Mouse (Mus musculus) stomach, postnatal 0 days (tissue): ENCODE measurements around the gene Mrc2. TPM values are rescaled to one million over a fixed set of nuclear protein-coding genes. Genes with fewer than 3 reads are reported as not detected.

Experiments used
- ATAC-seq: fragments of 200-750 bp; cut with Nextera tagmentation; 2 replicates; pipeline ENCODE4 v1.8.0; 2017; ENCODE audit not compliant: low FRiP score, low TSS enrichment
- DNase-seq: peaks from one replicate; pipeline ENCODE4 v3.0.0-alpha.2; 2016; ENCODE audit warnings: low spot score
- H3K27ac ChIP-seq: fragments of 300-500 bp; sonication (generic); replicated peaks from 2 replicates; pipeline ENCODE4 v1.5.1; 2014; ENCODE audit warnings: mild to moderate bottlenecking, control low read depth
- H3K27me3 ChIP-seq: fragments of 300-500 bp; sonication (generic); 2 replicates; pipeline ENCODE4 v1.6.1; 2014; ENCODE audit warnings: low read length; ENCODE audit not compliant: control insufficient read depth, insufficient read depth
- H3K36me3 ChIP-seq: fragments of 300-500 bp; sonication (generic); 2 replicates; pipeline ENCODE4 v1.6.1; 2014; ENCODE audit warnings: low read length, mixed read lengths; ENCODE audit not compliant: control insufficient read depth, insufficient read depth
- H3K4me1 ChIP-seq: fragments of 300-500 bp; sonication (generic); replicated peaks from 2 replicates; pipeline ENCODE4 v1.6.1; 2014; ENCODE audit warnings: antibody characterized with exemption; ENCODE audit not compliant: control insufficient read depth, insufficient read depth
- H3K4me2 ChIP-seq: fragments of 300-500 bp; sonication (generic); replicated peaks from 2 replicates; pipeline ENCODE4 v1.6.1; 2014; ENCODE audit warnings: low read depth, mild to moderate bottlenecking, control low read depth, moderate library complexity
- H3K4me3 ChIP-seq: fragments of 300-500 bp; sonication (generic); 2 replicates; pipeline ENCODE4 v1.5.1; 2014; ENCODE audit warnings: low read depth, low read length, control low read depth
- H3K9ac ChIP-seq: fragments of 300-500 bp; sonication (generic); 2 replicates; pipeline ENCODE4 v1.6.1; 2014; ENCODE audit warnings: mild to moderate bottlenecking, low read length, control low read depth, mixed read lengths
- H3K9me3 ChIP-seq: fragments of 300-500 bp; sonication (generic); 2 replicates; pipeline ENCODE4 v1.6.1; 2016; ENCODE audit warnings: low read length; ENCODE audit not compliant: control insufficient read depth
- CTCF ChIP-seq: IDR thresholded peaks from 2 replicates; pipeline ENCODE4 v1.5.1; 2016; ENCODE audit warnings: antibody characterized with exemption, low read depth, mild to moderate bottlenecking, moderate library complexity
- EP300 ChIP-seq: optimal IDR thresholded peaks from 2 replicates; pipeline ENCODE3; 2016; ENCODE audit warnings: antibody characterized with exemption
- WGBS: fragments of 180-500 bp; shearing (Covaris S2); extraction: QIAGEN DNeasy Blood & Tissue Kit; methylation state at CpG from one replicate; pipeline ENCODE4 v1.1.7; 2014; 5-methylcytosine and 5-hydroxymethylcytosine counted together
- polyA plus RNA-seq: library from polyadenylated mRNA; unstranded; fragments of >200 nt; fragmentation: Nextera tagmentation; extraction: Ambion mirVana; gene quantifications from 2 replicates; pipeline ENCODE4 v1.2.1, GENCODE M21; 2015

Mrc2 gene
- polyA plus RNA-seq, 1 experiment from 2014 or later: 2.9 TPM

- H3K36me3 ChIP-seq: no peaks in the 10 kb centered on the region
- WGBS: 64% methylated on average over 8 of the region's 8 CpGs
- H3K4me1 ChIP-seq: no peaks in the 10 kb centered on the region
- peak; percentile 67 for DNase-seq
- no peaks in the 10 kb centered on the region for H3K9me3 ChIP-seq
- ATAC-seq: no peak; the same call in 1 of the 2 replicates
- no peak overlapping the region for H3K4me3 ChIP-seq
- no peak overlapping the region for H3K9ac ChIP-seq
- H3K27me3 ChIP-seq: no peaks in the 10 kb centered on the region
- no peak overlapping the region for H3K27ac ChIP-seq
- H3K4me2 ChIP-seq: no peak overlapping the region
- no peak for TF ChIP-seq EP300
- peak; percentile 72 for TF ChIP-seq CTCF
Observed at GRCm38 (mm10) chr11:105332468-105332867, 40.0 kb downstream of the Mrc2 start.

GRCm38 (mm10) chr11:105333867-105334670 lies 41.6 kb downstream of the Mrc2 start:
- Histone ChIP-seq H3K36me3 (no peaks in the 10 kb centered on the region), H3K27me3 (no peaks in the 10 kb centered on the region), H3K9me3 (no peaks in the 10 kb centered on the region), H3K27ac (no peak overlapping the region), H3K4me1 (no peaks in the 10 kb centered on the region), H3K9ac (no peak overlapping the region), H3K4me2 (no peak overlapping the region), H3K4me3 (no peak overlapping the region)
- DNase-seq: no peak
- 33% methylated on average over 8 of the region's 8 CpGs for WGBS
- ATAC-seq: peak; percentile 24
- no peak for TF ChIP-seq EP300
- TF ChIP-seq CTCF: no peak

- no peak for DNase-seq
- Histone ChIP-seq H3K27ac (no peak overlapping the region), H3K36me3 (no peaks in the 10 kb centered on the region), H3K4me1 (no peaks in the 10 kb centered on the region), H3K4me3 (no peak overlapping the region), H3K4me2 (no peak overlapping the region), H3K9me3 (no peaks in the 10 kb centered on the region), H3K9ac (no peak overlapping the region), H3K27me3 (no peaks in the 10 kb centered on the region)
- 76% methylated on average over 12 of the region's 12 CpGs for WGBS
- TF ChIP-seq EP300 (no peak), CTCF (no peak)
- no peak for ATAC-seq
Observed at GRCm38 (mm10) chr11:105338596-105339390, 46.4 kb downstream of the Mrc2 start.

- Histone ChIP-seq H3K9me3 (no peaks in the 10 kb centered on the region), H3K27me3 (no peaks in the 10 kb centered on the region), H3K4me1 (no peaks in the 10 kb centered on the region), H3K9ac (no peak overlapping the region), H3K27ac (no peak overlapping the region), H3K36me3 (no peaks in the 10 kb centered on the region), H3K4me2 (no peak overlapping the region), H3K4me3 (no peak overlapping the region)
- TF ChIP-seq CTCF (peak; percentile 77), EP300 (no peak)
- ATAC-seq (no peak), DNase-seq (peak; percentile 44)
- WGBS: 79% methylated on average over 2 of the region's 2 CpGs
Observed at GRCm38 (mm10) chr11:105345284-105345683, 52.8 kb downstream of the Mrc2 start.

- no peaks in the 10 kb centered on the region for H3K27me3 ChIP-seq
- 59% methylated on average over 28 of the region's 28 CpGs for WGBS
- TF ChIP-seq EP300 (no peak), CTCF (peak; percentile 93)
- no peak overlapping the region for H3K27ac ChIP-seq
- H3K4me3 ChIP-seq: no peak overlapping the region
- 0 out of 2 replicates have a peak overlapping the region, but pooled peaks have one; percentile 23 for H3K4me2 ChIP-seq
- no peak overlapping the region for H3K9ac ChIP-seq
- DNase-seq: peak; percentile 91
- H3K9me3 ChIP-seq: no peaks in the 10 kb centered on the region
- ATAC-seq: peak; percentile 73
- no peaks in the 10 kb centered on the region for H3K4me1 ChIP-seq
- H3K36me3 ChIP-seq: no peaks in the 10 kb centered on the region
Observed at GRCm38 (mm10) chr11:105347162-105348161, 55.0 kb downstream of the Mrc2 start.
